Mouse (Mus musculus) midbrain, postnatal 0 days (tissue): Measurements from ENCODE around the gene Arl9. TPM values are rescaled to one million over a fixed set of nuclear protein-coding genes. Genes with fewer than 3 reads are reported as not detected.

Source experiments
- ATAC-seq: fragments of 200-750 bp; cut with Nextera tagmentation; 2 replicates; pipeline ENCODE4 v1.8.0; 2017; ENCODE audit warnings: moderate number of reproducible peaks, mild to moderate bottlenecking, moderate TSS enrichment, moderate library complexity; ENCODE audit not compliant: low FRiP score
- DNase-seq: peaks from one replicate; pipeline ENCODE4 v3.0.0-alpha.2; 2015; ENCODE audit warnings: low spot score
- H3K27ac ChIP-seq: fragments of 300-500 bp; sonication (generic); 2 replicates; pipeline ENCODE4 v1.5.1; 2014; ENCODE audit warnings: low read depth, mild to moderate bottlenecking, low read length, mixed read lengths
- H3K27me3 ChIP-seq: fragments of 300-500 bp; sonication (generic); 2 replicates; pipeline ENCODE4 v1.6.1; 2014; ENCODE audit warnings: low read length, control low read depth, mixed read lengths; ENCODE audit not compliant: insufficient read depth
- H3K36me3 ChIP-seq: fragments of 300-500 bp; sonication (generic); 2 replicates; pipeline ENCODE4 v1.6.1; 2014; ENCODE audit warnings: low read length, control low read depth, mixed read lengths; ENCODE audit not compliant: insufficient read depth
- H3K4me1 ChIP-seq: fragments of 300-500 bp; sonication (generic); 2 replicates; pipeline ENCODE4 v1.6.1; 2014; ENCODE audit warnings: mild to moderate bottlenecking, control low read depth, antibody characterized with exemption, low read length, mixed read lengths; ENCODE audit not compliant: insufficient read depth
- H3K4me2 ChIP-seq: fragments of 300-500 bp; sonication (generic); 2 replicates; pipeline ENCODE4 v1.6.1; 2014; ENCODE audit warnings: low read depth, mild to moderate bottlenecking, low read length, mixed read lengths; ENCODE audit not compliant: poor library complexity, severe bottlenecking
- H3K4me3 ChIP-seq: fragments of 300-500 bp; sonication (generic); 2 replicates; pipeline ENCODE4 v1.5.1; 2014; ENCODE audit warnings: low read depth, mild to moderate bottlenecking, low read length, moderate library complexity
- H3K9ac ChIP-seq: fragments of 300-500 bp; sonication (generic); replicated peaks from 2 replicates; pipeline ENCODE4 v1.6.1; 2014; ENCODE audit warnings: mild to moderate bottlenecking, low read length, moderate library complexity, mixed read lengths; ENCODE audit not compliant: poor library complexity, severe bottlenecking
- H3K9me3 ChIP-seq: fragments of 300-500 bp; sonication (generic); 2 replicates; pipeline ENCODE4 v1.6.1; 2016; ENCODE audit warnings: low read length, control low read depth
- CTCF ChIP-seq: IDR thresholded peaks from 2 replicates; pipeline ENCODE4 v1.5.1; 2016; ENCODE audit warnings: antibody characterized with exemption, mild to moderate bottlenecking
- WGBS: fragments of 180-500 bp; shearing (Covaris S2); extraction: QIAGEN DNeasy Blood & Tissue Kit; methylation state at CpG from one replicate; pipeline ENCODE4 v1.1.7; 2014; 5-methylcytosine and 5-hydroxymethylcytosine counted together
- polyA plus RNA-seq: library from polyadenylated mRNA; unstranded; fragments of >200 nt; fragmentation: Nextera tagmentation; extraction: Ambion mirVana; gene quantifications from 2 replicates; pipeline ENCODE4 v1.2.1, GENCODE M21; 2015
- total RNA-seq: library from RNA; depleted of rRNA; stranded (reverse); fragments of >200 nt; gene quantifications from 2 replicates; pipeline ENCODE4 v1.2.3, GENCODE M21; 2014

Gene Arl9
- total and polyA plus RNA-seq, 2 experiments from 2014 or later = not detected

DNA sequence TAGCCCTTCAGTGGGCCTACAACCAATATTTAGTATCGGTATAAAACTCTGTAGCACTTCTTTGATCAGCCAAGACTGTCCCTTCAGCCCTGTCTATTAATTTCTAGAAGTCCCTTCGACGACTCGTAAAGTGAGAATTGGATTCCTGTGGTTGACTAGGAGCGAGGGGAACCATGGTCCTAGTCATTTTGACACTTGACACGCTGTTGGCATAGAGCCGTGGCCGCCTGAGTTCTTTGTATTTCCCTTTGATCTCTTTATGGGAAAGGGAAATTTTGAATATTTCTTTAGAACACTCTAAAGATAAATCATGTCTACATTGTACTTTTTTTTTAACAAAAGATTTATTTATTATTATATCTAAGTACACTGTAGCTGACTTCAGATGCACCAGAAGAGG lies 28.1 kb upstream of the Arl9 start:
- no peak for ATAC-seq
- Histone ChIP-seq H3K9ac (no peak overlapping the region), H3K27me3 (no peaks in the 10 kb centered on the region), H3K36me3 (peaks cover 18% of the 10 kb centered on the region), H3K4me1 (peaks cover 13% of the 10 kb centered on the region; the same call in 1 of the 2 replicates), H3K4me3 (peak overlapping the region; percentile 91), H3K4me2 (peak overlapping the region; percentile 54), H3K9me3 (no peaks in the 10 kb centered on the region), H3K27ac (no peak overlapping the region)
- no peak for TF ChIP-seq CTCF
- 89% methylated on average over 8 of the region's 8 CpGs for WGBS
- no peak for DNase-seq

- no peak for ATAC-seq
Measured at GRCm38 (mm10) chr5:76984015-76984414, 19.8 kb upstream of the Arl9 start.

GRCm38 (mm10) chr5:76990789-76991188 lies 13.1 kb upstream of the Arl9 start:
- DNase-seq (no peak), ATAC-seq (no peak)
- Histone ChIP-seq H3K9ac (no peak overlapping the region), H3K9me3 (no peaks in the 10 kb centered on the region), H3K4me3 (no peak overlapping the region), H3K27ac (no peak overlapping the region), H3K4me1 (no peaks in the 10 kb centered on the region), H3K36me3 (peaks cover 53% of the 10 kb centered on the region), H3K4me2 (no peak overlapping the region), H3K27me3 (no peaks in the 10 kb centered on the region)
- WGBS = 97% methylated on average over 3 of the region's 3 CpGs
- no peak for TF ChIP-seq CTCF

More at GRCm38 (mm10) chr5:76984015-76984414, 19.8 kb upstream of the Arl9 start:
- Histone ChIP-seq H3K4me1 (no peaks in the 10 kb centered on the region), H3K4me3 (no peak overlapping the region), H3K36me3 (peaks cover 65% of the 10 kb centered on the region), H3K27me3 (no peaks in the 10 kb centered on the region), H3K9ac (no peak overlapping the region), H3K4me2 (no peak overlapping the region), H3K27ac (no peak overlapping the region), H3K9me3 (no peaks in the 10 kb centered on the region)
- 97% methylated on average over 11 of the region's 11 CpGs for WGBS
- DNase-seq = no peak
- TF ChIP-seq CTCF = no peak

DNA sequence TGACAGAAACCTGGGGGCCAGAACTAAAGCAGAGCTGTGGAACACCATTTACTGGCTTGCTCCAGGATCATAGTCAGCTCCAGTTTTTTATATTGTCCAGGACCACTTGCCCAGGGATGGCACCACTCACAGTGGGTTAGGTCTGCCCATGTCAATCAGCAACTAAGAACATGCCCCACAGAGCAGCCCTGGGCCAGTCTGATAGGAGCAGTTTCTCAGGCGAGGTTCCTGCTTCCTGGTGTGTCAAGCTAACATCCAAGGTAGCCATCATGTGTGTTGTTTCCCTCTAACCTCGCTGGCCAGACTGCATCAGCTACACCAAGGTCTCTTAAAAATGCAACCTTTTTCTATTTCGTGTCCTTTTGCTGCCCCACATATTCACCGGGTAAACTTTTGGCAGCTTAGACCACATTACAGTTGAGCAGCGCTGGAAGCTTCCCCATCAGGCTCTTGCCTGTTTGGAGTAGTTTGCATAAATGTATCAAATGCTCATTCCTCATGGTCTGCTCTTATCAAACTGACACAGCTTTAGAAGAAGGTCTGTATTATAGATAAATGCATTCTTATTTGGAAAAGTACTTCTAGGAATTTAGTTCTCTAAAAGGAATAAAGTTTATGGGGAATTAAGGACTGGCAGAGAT lies 10.6 kb upstream of the Arl9 start:
- WGBS = 95% methylated on average over 5 of the region's 5 CpGs
- no peaks in the 10 kb centered on the region for H3K9me3 ChIP-seq
- no peak overlapping the region for H3K4me3 ChIP-seq
- H3K36me3 ChIP-seq = peaks cover 46% of the 10 kb centered on the region
- no peak overlapping the region for H3K27ac ChIP-seq
- H3K4me1 ChIP-seq = no peaks in the 10 kb centered on the region
- ATAC-seq = no peak
- no peak overlapping the region for H3K4me2 ChIP-seq
- no peak for TF ChIP-seq CTCF
- H3K27me3 ChIP-seq = no peaks in the 10 kb centered on the region
- no peak for DNase-seq
- no peak overlapping the region for H3K9ac ChIP-seq

- Histone ChIP-seq H3K4me2 (no peak overlapping the region), H3K36me3 (peaks cover 25% of the 10 kb centered on the region), H3K9me3 (no peaks in the 10 kb centered on the region), H3K27me3 (no peaks in the 10 kb centered on the region), H3K27ac (no peak overlapping the region), H3K9ac (no peak overlapping the region), H3K4me3 (no peak overlapping the region), H3K4me1 (no peaks in the 10 kb centered on the region)
- TF ChIP-seq CTCF = peak; percentile 85
- 37% methylated on average over 5 of the region's 5 CpGs for WGBS
- DNase-seq = peak; percentile 90
- ATAC-seq = 0 out of 2 replicates have a peak, but pooled peaks have one; percentile 69
Measured at GRCm38 (mm10) chr5:76998416-76998815, 5.4 kb upstream of the Arl9 start.

DNA sequence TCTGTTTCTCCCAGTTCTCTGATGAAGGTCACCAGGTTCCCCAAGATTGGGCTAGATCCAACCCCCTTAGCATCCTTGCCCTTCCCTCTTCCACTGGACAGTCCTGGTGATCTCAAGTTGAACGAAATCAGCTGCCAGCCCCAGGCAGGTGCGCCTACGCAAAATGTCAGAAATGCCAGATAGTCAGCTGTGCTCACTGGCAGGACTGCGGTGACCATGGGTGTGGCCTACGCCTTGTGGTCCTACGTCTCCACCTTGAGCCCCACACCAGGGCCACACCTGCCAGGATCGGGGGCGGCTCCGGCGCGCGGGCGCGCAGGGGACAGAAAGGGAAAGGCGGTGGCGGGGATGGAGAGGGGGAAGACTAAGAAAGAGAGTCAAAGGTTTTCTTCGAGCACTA lies 2.7 kb upstream of the Arl9 start:
- 91% methylated on average over 17 of the region's 17 CpGs for WGBS
- Histone ChIP-seq H3K27me3 (no peaks in the 10 kb centered on the region), H3K4me1 (no peaks in the 10 kb centered on the region), H3K36me3 (peaks cover 11% of the 10 kb centered on the region), H3K9ac (no peak overlapping the region), H3K4me3 (no peak overlapping the region), H3K27ac (no peak overlapping the region), H3K4me2 (no peak overlapping the region), H3K9me3 (no peaks in the 10 kb centered on the region)
- no peak for DNase-seq
- no peak for ATAC-seq
- TF ChIP-seq CTCF = no peak
